Mouse (Mus musculus): ENCODE results near the gene Gm5773.
"Not testable (repeated sequence)": the region's sequence is repeated elsewhere in the genome, so short reads cannot be mapped to it uniquely, and the experiment has no call there.

- not testable (repeated sequence) for TF ChIP-seq CTCF (IDR thresholded peaks at IDR 0.05; ENCODE audit: borderline replicate concordance, insufficient read depth, low read depth, low read length); POLR2A (IDR thresholded peaks at IDR 0.05; ENCODE audit: borderline replicate concordance, insufficient read depth, low read length)
Measured at GRCm38 (mm10) chr3:93754022-93754421, 18.8 kb upstream of the Gm5773 start.
